Mouse (Mus musculus) midbrain, embryonic 11.5 days (tissue): ENCODE results near the gene Krt20. TPM values are rescaled to one million over a fixed set of nuclear protein-coding genes. Genes with fewer than 3 reads are reported as not detected.

Experiments
- ATAC-seq: fragments of 200-750 bp; cut with Nextera tagmentation; 2 replicates; pipeline ENCODE4 v1.8.0; 2017; ENCODE audit warnings: moderate TSS enrichment, moderate library complexity; ENCODE audit not compliant: low FRiP score
- DNase-seq: peaks from one replicate; pipeline ENCODE4 v3.0.0; 2015; ENCODE audit warnings: low spot score; ENCODE audit errors: missing footprints
- H3K27ac ChIP-seq: fragments of 300-500 bp; sonication (generic); 2 replicates; pipeline ENCODE4 v1.5.1; 2014; ENCODE audit warnings: low read depth, low read length
- H3K27me3 ChIP-seq: fragments of 300-500 bp; sonication (generic); 2 replicates; pipeline ENCODE4 v1.6.1; 2014; ENCODE audit warnings: mild to moderate bottlenecking, low read length, moderate library complexity, mixed read lengths; ENCODE audit not compliant: control insufficient read depth, insufficient read depth
- H3K36me3 ChIP-seq: fragments of 300-500 bp; sonication (generic); 2 replicates; pipeline ENCODE4 v1.6.1; 2014; ENCODE audit warnings: mild to moderate bottlenecking, low read length, moderate library complexity, mixed read lengths; ENCODE audit not compliant: control insufficient read depth, insufficient read depth
- H3K4me1 ChIP-seq: fragments of 300-500 bp; sonication (generic); 2 replicates; pipeline ENCODE4 v1.6.1; 2014; ENCODE audit warnings: low read length; ENCODE audit not compliant: control insufficient read depth, insufficient read depth
- H3K4me2 ChIP-seq: fragments of 300-500 bp; sonication (generic); 2 replicates; pipeline ENCODE4 v1.6.1; 2014; ENCODE audit warnings: mild to moderate bottlenecking, moderate library complexity
- H3K4me3 ChIP-seq: fragments of 300-500 bp; sonication (generic); 2 replicates; pipeline ENCODE4 v1.5.1; 2014; ENCODE audit warnings: low read depth, low read length
- H3K9ac ChIP-seq: fragments of 300-500 bp; sonication (generic); 2 replicates; pipeline ENCODE4 v1.6.1; 2014; ENCODE audit warnings: low read length
- H3K9me3 ChIP-seq: fragments of 300-500 bp; sonication (generic); 2 replicates; pipeline ENCODE4 v1.6.1; 2016; ENCODE audit warnings: low read length; ENCODE audit not compliant: control insufficient read depth
- WGBS: fragments of 180-500 bp; shearing (Covaris S2); extraction: QIAGEN DNeasy Blood & Tissue Kit; methylation state at CpG from one replicate; pipeline ENCODE4 v1.1.7; 2014; 5-methylcytosine and 5-hydroxymethylcytosine counted together
- polyA plus RNA-seq: library from polyadenylated mRNA; unstranded; fragments of >200 nt; fragmentation: Nextera tagmentation; extraction: Ambion mirVana; gene quantifications from 2 replicates; pipeline ENCODE4 v1.2.1, GENCODE M21; 2014

Gene Krt20
- polyA plus RNA-seq, 1 experiment from 2014 or later, result 0.42 TPM

- no peak overlapping the region for H3K4me2 ChIP-seq
- H3K27ac ChIP-seq, result no peak overlapping the region
- DNase-seq, result no peak
- no peak overlapping the region for H3K9ac ChIP-seq
- H3K4me1 ChIP-seq, result no peaks in the 10 kb centered on the region
- ATAC-seq, result no peak
- no peaks in the 10 kb centered on the region for H3K27me3 ChIP-seq
- no peaks in the 10 kb centered on the region for H3K9me3 ChIP-seq
- H3K36me3 ChIP-seq, result no peaks in the 10 kb centered on the region
- H3K4me3 ChIP-seq, result no peak overlapping the region
- WGBS, result 65% methylated on average over 10 of the region's 10 CpGs
These were observed 17.4 kb downstream of the Krt20 start for GRCm38 (mm10) chr11:99420586-99420985.

GRCm38 (mm10) chr11:99417819-99418218 is 20.1 kb downstream of the Krt20 start:
- H3K27me3 ChIP-seq, result no peaks in the 10 kb centered on the region
- WGBS, result 70% methylated on average over 16 of the region's 16 CpGs
- no peak overlapping the region for H3K4me2 ChIP-seq
- no peaks in the 10 kb centered on the region for H3K36me3 ChIP-seq
- H3K27ac ChIP-seq, result no peak overlapping the region
- no peak overlapping the region for H3K9ac ChIP-seq
- ATAC-seq (no peak), DNase-seq (no peak)
- H3K4me1 ChIP-seq, result no peaks in the 10 kb centered on the region
- H3K9me3 ChIP-seq, result no peaks in the 10 kb centered on the region
- no peak overlapping the region for H3K4me3 ChIP-seq

GRCm38 (mm10) chr11:99416902-99417301 is 21.0 kb downstream of the Krt20 start:
- no peak for ATAC-seq
- 85% methylated on average over 13 of the region's 13 CpGs for WGBS
- no peaks in the 10 kb centered on the region for H3K27me3 ChIP-seq

DNA sequence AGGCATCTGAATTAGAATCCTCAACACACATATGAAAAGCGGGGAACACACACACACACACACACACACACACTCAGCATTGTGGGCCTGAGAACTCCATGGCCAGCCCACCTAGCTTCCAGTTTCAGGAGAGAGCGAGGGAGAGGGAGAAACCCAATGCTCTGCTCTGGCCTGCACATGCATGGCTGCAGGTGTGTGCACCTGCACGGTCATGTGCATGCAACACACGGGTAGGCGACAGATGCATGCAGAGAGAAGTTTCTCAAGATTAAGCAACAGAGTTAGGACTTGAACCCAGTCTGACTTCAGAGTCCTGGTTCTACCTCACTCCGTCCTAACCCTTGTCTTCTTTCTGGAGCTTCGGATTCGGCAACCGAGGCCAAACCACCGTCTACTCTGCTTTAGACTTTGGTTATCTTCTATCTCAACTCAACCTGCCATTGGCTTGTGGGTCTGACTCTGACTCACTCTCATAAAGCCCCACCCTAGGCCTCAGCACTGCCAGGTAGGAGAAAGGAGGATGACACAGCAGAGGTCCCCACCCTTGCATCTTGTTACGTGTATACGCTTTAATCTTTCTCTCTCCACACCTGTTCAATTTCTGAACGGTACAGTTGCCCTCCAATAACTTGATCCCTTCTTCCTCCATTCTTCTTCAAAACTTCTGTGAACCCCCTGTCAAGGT is 23.3 kb downstream of the Krt20 start:
- no peak for ATAC-seq
- no peak overlapping the region for H3K27ac ChIP-seq
- H3K4me3 ChIP-seq, result no peak overlapping the region
- no peaks in the 10 kb centered on the region for H3K4me1 ChIP-seq
- no peaks in the 10 kb centered on the region for H3K9me3 ChIP-seq
- WGBS, result 92% methylated on average over 13 of the region's 13 CpGs
- no peak overlapping the region for H3K9ac ChIP-seq
- no peaks in the 10 kb centered on the region for H3K36me3 ChIP-seq
- no peak for DNase-seq
- H3K4me2 ChIP-seq, result no peak overlapping the region
- no peaks in the 10 kb centered on the region for H3K27me3 ChIP-seq

More at GRCm38 (mm10) chr11:99416902-99417301, 21.0 kb downstream of the Krt20 start:
- H3K4me3 ChIP-seq, result no peak overlapping the region
- DNase-seq, result no peak
- H3K9ac ChIP-seq, result no peak overlapping the region
- H3K36me3 ChIP-seq, result no peaks in the 10 kb centered on the region
- no peaks in the 10 kb centered on the region for H3K9me3 ChIP-seq
- no peak overlapping the region for H3K4me2 ChIP-seq
- no peak overlapping the region for H3K27ac ChIP-seq
- no peaks in the 10 kb centered on the region for H3K4me1 ChIP-seq

DNA sequence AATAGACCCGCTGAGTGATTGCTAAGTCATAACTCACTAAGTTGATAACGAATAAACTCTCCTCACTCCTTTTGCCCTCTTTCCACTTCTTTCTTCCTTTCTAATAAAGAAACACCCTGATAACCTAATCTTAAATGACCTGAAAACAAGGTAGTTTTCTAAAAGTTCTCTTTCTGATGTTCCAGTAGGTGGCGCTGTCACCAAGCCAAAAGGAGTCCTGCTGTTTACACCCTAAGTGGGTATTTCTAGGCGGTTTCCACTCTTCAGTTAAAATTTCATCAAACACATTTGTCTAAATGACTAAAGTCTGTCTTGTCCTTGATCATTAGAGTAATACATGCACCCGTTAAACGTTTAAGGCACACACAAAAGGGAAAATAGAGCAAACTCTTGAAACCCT is 24.7 kb downstream of the Krt20 start:
- no peak overlapping the region for H3K9ac ChIP-seq
- H3K27me3 ChIP-seq, result no peaks in the 10 kb centered on the region
- H3K36me3 ChIP-seq, result no peaks in the 10 kb centered on the region
- DNase-seq, result peak; percentile 90
- WGBS, result 18% methylated on average over 6 of the region's 6 CpGs
- H3K4me1 ChIP-seq, result no peaks in the 10 kb centered on the region
- H3K4me3 ChIP-seq, result no peak overlapping the region
- no peak overlapping the region for H3K27ac ChIP-seq
- no peak for ATAC-seq
- H3K9me3 ChIP-seq, result no peaks in the 10 kb centered on the region
- no peak overlapping the region for H3K4me2 ChIP-seq

GRCm38 (mm10) chr11:99406186-99406585 is 31.8 kb downstream of the Krt20 start:
- Histone ChIP-seq H3K36me3 (no peaks in the 10 kb centered on the region), H3K4me2 (no peak overlapping the region), H3K9ac (no peak overlapping the region), H3K4me3 (no peak overlapping the region), H3K9me3 (no peaks in the 10 kb centered on the region), H3K27me3 (no peaks in the 10 kb centered on the region), H3K27ac (no peak overlapping the region), H3K4me1 (no peaks in the 10 kb centered on the region)
- ATAC-seq (no peak), DNase-seq (no peak)
- WGBS, result 85% methylated on average over 10 of the region's 10 CpGs

DNA sequence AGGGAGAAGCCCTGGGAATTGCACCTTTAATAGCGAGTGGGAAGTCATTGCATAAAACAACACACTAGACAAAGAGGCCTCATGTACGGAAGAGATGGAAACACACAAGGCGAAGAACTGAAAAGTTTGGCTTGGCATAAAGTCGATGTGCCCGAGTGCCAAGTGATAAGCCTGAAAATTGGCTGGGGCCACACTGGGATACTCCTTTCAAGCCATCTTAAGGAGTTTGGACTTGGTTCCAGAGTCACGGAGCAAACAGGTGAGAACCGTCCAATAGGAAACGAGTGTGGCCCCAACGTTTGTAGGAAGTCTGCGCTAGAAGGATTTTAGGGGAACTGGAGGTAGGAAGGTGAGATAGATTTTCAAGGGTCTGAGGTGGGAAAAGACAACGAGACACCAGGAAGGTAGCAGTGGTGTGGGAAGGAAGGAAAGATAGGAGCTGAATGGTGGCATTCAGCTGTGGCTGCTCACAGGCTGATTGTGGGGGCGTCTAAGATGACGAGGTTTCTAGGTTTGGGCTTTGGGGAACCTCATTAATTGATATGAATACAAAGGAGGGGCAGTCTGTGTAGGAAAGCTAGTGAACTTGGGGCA is 37.9 kb downstream of the Krt20 start:
- H3K4me2 ChIP-seq, result no peak overlapping the region
- no peaks in the 10 kb centered on the region for H3K9me3 ChIP-seq
- no peak overlapping the region for H3K9ac ChIP-seq
- H3K36me3 ChIP-seq, result no peaks in the 10 kb centered on the region
- H3K27me3 ChIP-seq, result no peaks in the 10 kb centered on the region
- ATAC-seq (no peak), DNase-seq (no peak)
- WGBS, result 89% methylated on average over 13 of the region's 13 CpGs
- no peak overlapping the region for H3K27ac ChIP-seq
- peaks cover 6% of the 10 kb centered on the region for H3K4me1 ChIP-seq
- H3K4me3 ChIP-seq, result no peak overlapping the region

DNA sequence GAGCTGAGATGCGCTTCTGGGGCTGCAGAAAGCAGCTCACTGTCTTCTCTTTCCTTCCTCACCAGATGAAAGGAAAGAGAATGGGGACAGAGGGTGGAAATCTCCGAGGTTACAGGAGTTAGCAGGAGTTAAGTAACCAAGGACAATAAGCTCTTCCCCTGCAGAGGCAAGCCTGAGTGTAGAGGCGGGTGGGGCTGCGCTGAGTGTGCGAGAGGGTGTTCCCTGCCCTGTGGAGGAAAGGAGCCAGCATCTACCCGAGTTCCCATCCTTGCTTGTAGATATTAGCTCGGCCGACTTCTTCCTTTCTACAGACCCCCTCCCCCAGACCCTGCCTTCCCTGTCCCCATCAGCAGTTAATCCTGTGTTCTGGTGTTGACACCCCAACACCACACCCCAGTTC is 39.1 kb downstream of the Krt20 start:
- Histone ChIP-seq H3K4me2 (no peak overlapping the region), H3K27me3 (no peaks in the 10 kb centered on the region), H3K9ac (no peak overlapping the region), H3K4me3 (no peak overlapping the region), H3K4me1 (peaks cover 6% of the 10 kb centered on the region), H3K36me3 (no peaks in the 10 kb centered on the region), H3K27ac (no peak overlapping the region), H3K9me3 (no peaks in the 10 kb centered on the region)
- ATAC-seq, result no peak
- 46% methylated on average over 8 of the region's 8 CpGs for WGBS
- no peak for DNase-seq

DNA sequence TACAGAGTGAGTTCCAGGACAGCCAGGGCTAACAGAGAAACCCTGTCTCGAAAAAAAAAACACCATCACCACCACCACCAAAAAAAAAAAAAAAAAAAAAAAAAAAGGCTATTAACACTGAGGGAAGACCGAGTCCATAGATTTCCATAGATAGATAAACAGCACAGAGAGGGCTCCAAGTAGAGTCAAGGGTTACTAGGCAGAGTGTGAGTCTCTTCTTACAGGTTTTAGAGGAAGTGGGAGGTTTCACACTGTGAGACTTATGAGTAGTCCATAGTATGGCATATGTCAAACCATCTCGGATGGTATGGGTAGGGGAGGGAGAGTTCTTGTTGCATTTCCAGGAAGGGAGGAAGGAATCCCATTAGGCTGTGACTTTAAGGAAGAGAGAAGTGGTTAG is 39.9 kb downstream of the Krt20 start:
- ATAC-seq, result no peak
- Histone ChIP-seq H3K4me2 (no peak overlapping the region), H3K9me3 (no peaks in the 10 kb centered on the region), H3K36me3 (no peaks in the 10 kb centered on the region), H3K27ac (no peak overlapping the region), H3K9ac (no peak overlapping the region), H3K4me1 (peaks cover 6% of the 10 kb centered on the region), H3K4me3 (no peak overlapping the region), H3K27me3 (no peaks in the 10 kb centered on the region)
- WGBS, result 82% methylated on average over 3 of the region's 3 CpGs
- no peak for DNase-seq
